Mouse (Mus musculus) MEL (cell line): ENCODE measurements around the gene P2rx3. TPM values are rescaled to one million over a fixed set of nuclear protein-coding genes. Genes with fewer than 3 reads are reported as not detected.

Experiments
- DNase-seq: peaks from one replicate; pipeline ENCODE4 v3.0.0; 2011; ENCODE audit warnings: low read depth, low spot score
- H3K27ac ChIP-seq: 2 replicates; pipeline ENCODE4 v1.5.1; 2012; ENCODE audit warnings: low read depth, mild to moderate bottlenecking, control low read depth, low read length, moderate library complexity; ENCODE audit not compliant: control insufficient read depth
- H3K27me3 ChIP-seq, 2 experiments: fragments of 150-350 bp in 1 of 2; sonication (generic) in 1 of 2; 2 replicates each; pipeline ENCODE4 v1.6.1; 2012; ENCODE audit warnings: low read length in 2 of 2, mild to moderate bottlenecking in 2 of 2, improper control_type of control experiment in 1 of 2, moderate library complexity in 1 of 2; ENCODE audit not compliant: insufficient read depth in 2 of 2, control insufficient read depth in 1 of 2
- H3K36me3 ChIP-seq, 2 experiments: 2 replicates each; pipeline ENCODE4 v1.6.1; 2012 to 2014; ENCODE audit warnings: low read length in 2 of 2, improper control_type of control experiment in 1 of 2, inconsistent platforms in 1 of 2, mild to moderate bottlenecking in 1 of 2; ENCODE audit not compliant: insufficient read depth in 2 of 2, control insufficient read depth in 1 of 2
- H3K4me1 ChIP-seq, 2 experiments: fragments of 150-350 bp in 1 of 2; sonication (generic) in 1 of 2; 2 replicates each; pipeline ENCODE4 v1.6.1; 2012; ENCODE audit warnings: low read length in 2 of 2, improper control_type of control experiment in 1 of 2, mild to moderate bottlenecking in 1 of 2; ENCODE audit not compliant: insufficient read depth in 2 of 2, control insufficient read depth in 1 of 2
- H3K4me3 ChIP-seq, 2 experiments: fragments of 150-350 bp in 1 of 2; sonication (generic) in 1 of 2; 2 replicates each; pipeline ENCODE4 v1.5.1; 2012; ENCODE audit warnings: low read depth in 2 of 2, low read length in 2 of 2, mild to moderate bottlenecking in 2 of 2, moderate library complexity in 2 of 2, control low read depth in 1 of 2, improper control_type of control experiment in 1 of 2; ENCODE audit not compliant: control insufficient read depth in 1 of 2, insufficient read depth in 1 of 2
- H3K79me2 ChIP-seq: 2 replicates; pipeline ENCODE4 v1.6.1; 2012; ENCODE audit warnings: mild to moderate bottlenecking, low read length, moderate library complexity; ENCODE audit not compliant: control insufficient read depth, poor library complexity, insufficient read depth
- H3K9ac ChIP-seq: 2 replicates; pipeline ENCODE4 v1.6.1; 2012; ENCODE audit warnings: low read depth, mild to moderate bottlenecking, control low read depth, low read length, moderate library complexity; ENCODE audit not compliant: control insufficient read depth, poor library complexity, severe bottlenecking
- H3K9me3 ChIP-seq: fragments of 150-350 bp; sonication (generic); replicated peaks from 2 replicates; pipeline ENCODE4 v1.6.1; 2012; ENCODE audit warnings: mild to moderate bottlenecking, low read length, improper control_type of control experiment, moderate library complexity; ENCODE audit not compliant: insufficient read depth
- CTCF ChIP-seq, 3 experiments: IDR thresholded peaks in 2 of 3; conservative IDR thresholded peaks in 1 of 3; 2 replicates each; pipeline ENCODE4 v1.5.1; 2011 to 2012; ENCODE audit warnings: low read length in 3 of 3, low read depth in 2 of 3, mild to moderate bottlenecking in 2 of 3, improper control_type of control experiment in 1 of 3, inconsistent platforms in 1 of 3, mixed read lengths in 1 of 3, moderate library complexity in 1 of 3; ENCODE audit not compliant: control insufficient read depth in 1 of 3, insufficient read depth in 1 of 3, poor library complexity in 1 of 3, severe bottlenecking in 1 of 3
- KAT2A ChIP-seq: conservative IDR thresholded peaks from 2 replicates; pipeline ENCODE4 v1.6.1; 2012; ENCODE audit warnings: low read depth, low read length, improper control_type of control experiment, inconsistent platforms
- NELFE ChIP-seq: IDR thresholded peaks from 2 replicates; pipeline ENCODE4 v1.6.1; 2011; ENCODE audit warnings: low read depth, low read length, improper control_type of control experiment
- POLR2A ChIP-seq, 2 experiments: IDR thresholded peaks; 2 replicates each; pipeline ENCODE4 v1.6.1; 2011 to 2012; ENCODE audit warnings: low read length in 2 of 2, mild to moderate bottlenecking in 2 of 2, control low read depth in 1 of 2, improper control_type of control experiment in 1 of 2, low read depth in 1 of 2, moderate library complexity in 1 of 2; ENCODE audit not compliant: control insufficient read depth in 1 of 2, insufficient read depth in 1 of 2, poor library complexity in 1 of 2
- RAD21 ChIP-seq: IDR thresholded peaks from 2 replicates; pipeline ENCODE4 v1.6.1; 2011; ENCODE audit warnings: mild to moderate bottlenecking, low read depth, low read length, improper control_type of control experiment
- SMC3 ChIP-seq: IDR thresholded peaks from 2 replicates; pipeline ENCODE4 v1.6.1; 2011; ENCODE audit warnings: low read depth, low read length, improper control_type of control experiment
- TAL1 ChIP-seq: IDR thresholded peaks from 2 replicates; pipeline ENCODE4 v1.6.1; 2012; ENCODE audit warnings: mild to moderate bottlenecking, inconsistent platforms, low read length, moderate library complexity, mixed read lengths
- TBP ChIP-seq: IDR thresholded peaks from 2 replicates; pipeline ENCODE4 v1.8.0; 2011; ENCODE audit warnings: low read depth, low read length, improper control_type of control experiment
- TCF12 ChIP-seq: IDR thresholded peaks from 2 replicates; pipeline ENCODE4 v1.6.1; 2014; ENCODE audit warnings: low read depth, mild to moderate bottlenecking, inconsistent platforms, low read length, improper control_type of control experiment, moderate library complexity
- UBTF ChIP-seq: IDR thresholded peaks from 2 replicates; pipeline ENCODE4 v1.6.1; 2012; ENCODE audit warnings: low read depth, mild to moderate bottlenecking, inconsistent platforms, low read length, improper control_type of control experiment, moderate library complexity, borderline replicate concordance; ENCODE audit not compliant: insufficient read depth
- ZC3H11A ChIP-seq: IDR thresholded peaks from 2 replicates; pipeline ENCODE4 v1.6.1; 2012; ENCODE audit warnings: low read depth, mild to moderate bottlenecking, inconsistent platforms, low read length, improper control_type of control experiment
- polyA plus RNA-seq, 2 experiments: library from polyadenylated mRNA; stranded (reverse) in 1 of 2; unstranded in 1 of 2; fragments of >175 nt in 1 of 2; fragments of >200 nt in 1 of 2; gene quantifications; 2 replicates each; pipeline versions ENCODE4 v1.2.1 to v1.2.4; 2012; ENCODE audit warnings: low replicate concordance in 2 of 2, low read depth in 1 of 2; ENCODE audit not compliant: insufficient read length in 2 of 2, insufficient read depth in 1 of 2, missing spikeins in 1 of 2
- total RNA-seq: library from RNA; depleted of rRNA; stranded (reverse); fragments of 300-350 nt; gene quantifications from 2 replicates; pipeline ENCODE4 v1.2.3, GENCODE M21; 2012

The P2rx3 gene
- total and polyA plus RNA-seq, 3 experiments, result 0.36 TPM; not detected in 2

GRCm38 (mm10) chr2:85027281-85027680, 10.0 kb downstream of the P2rx3 start:
- no peaks in the 10 kb centered on the region for H3K9me3 ChIP-seq
- H3K27me3 ChIP-seq, result 0 out of 4 replicates have a peak, but pooled peaks cover 0 to 1% of the 10 kb centered on the region in 2 experiments
- no peaks in the 10 kb centered on the region for H3K79me2 ChIP-seq
- peaks cover 3 to 15% of the 10 kb centered on the region in 2 experiments for H3K4me1 ChIP-seq
- H3K9ac ChIP-seq, result peak overlapping the region; percentile 17; the same call in 1 of the 2 replicates
- TF ChIP-seq TAL1, result no peak
- no peak for TF ChIP-seq NELFE
- 0 out of 2 replicates have a peak, but pooled peaks have one; percentile 30 for TF ChIP-seq TBP
- no peak for TF ChIP-seq POLR2A (IDR thresholded peaks at IDR 0.05; ENCODE audit: control insufficient read depth in 1 of 2, insufficient read depth in 1 of 2, low read depth in 1 of 2, low read length in 2 of 2, poor library complexity in 1 of 2)
- DNase-seq, result peak; percentile 79
- no peak overlapping the region for H3K4me3 ChIP-seq
- H3K27ac ChIP-seq, result peak overlapping the region; percentile 47
- peaks cover 0 to 8% of the 10 kb centered on the region in 2 experiments; a peak in 2 of 4 replicates for H3K36me3 ChIP-seq

GRCm38 (mm10) chr2:85026178-85026577, 11.1 kb downstream of the P2rx3 start:
- Histone ChIP-seq H3K9ac (no peak overlapping the region), H3K4me3 (no peak overlapping the region), H3K36me3 (peaks cover 0 to 8% of the 10 kb centered on the region in 2 experiments; a peak in 2 of 4 replicates), H3K9me3 (no peaks in the 10 kb centered on the region), H3K79me2 (no peaks in the 10 kb centered on the region), H3K27ac (no peak overlapping the region), H3K4me1 (peaks cover 3 to 15% of the 10 kb centered on the region in 2 experiments), H3K27me3 (no peaks in the 10 kb centered on the region)
- TF ChIP-seq RAD21 (peak; percentile 11), ZC3H11A (no peak)
- no peak for DNase-seq

DNA sequence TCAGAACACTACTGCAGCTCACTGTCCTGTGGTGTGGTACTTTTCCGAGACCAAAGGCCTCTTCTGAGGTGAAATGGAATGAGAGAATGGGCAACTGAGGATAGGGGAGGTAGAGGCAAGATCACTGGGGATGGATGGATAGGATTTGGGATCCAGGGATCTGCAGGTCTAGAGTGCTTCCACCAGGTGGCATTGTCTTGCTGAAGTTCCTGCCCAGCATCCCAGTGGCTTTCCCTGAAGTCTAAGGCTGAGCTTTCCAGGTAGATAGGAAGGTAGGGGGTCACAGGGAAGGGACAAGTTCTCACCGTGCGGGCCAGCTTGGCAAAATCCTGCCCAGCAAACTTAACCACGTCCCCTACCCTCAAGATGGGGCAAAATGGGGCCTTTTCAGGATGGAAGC, 15.2 kb downstream of the P2rx3 start:
- peaks cover 1 to 6% of the 10 kb centered on the region in 2 experiments for H3K4me1 ChIP-seq
- no peak for DNase-seq
- H3K27me3 ChIP-seq, result no peaks in the 10 kb centered on the region
- H3K4me3 ChIP-seq, result no peak overlapping the region
- peaks cover 0 to 2% of the 10 kb centered on the region in 2 experiments; a peak in 2 of 4 replicates for H3K36me3 ChIP-seq
- H3K79me2 ChIP-seq, result no peaks in the 10 kb centered on the region
- no peaks in the 10 kb centered on the region for H3K9me3 ChIP-seq
- no peak overlapping the region for H3K27ac ChIP-seq
- TF ChIP-seq UBTF (no peak), SMC3 (peak; percentile 46), KAT2A (no peak), CTCF (IDR thresholded peaks at IDR 0.05 in 2 of 3, conservative IDR thresholded peaks at IDR 0.05 in 1 of 3; ENCODE audit: control insufficient read depth in 1 of 3, insufficient read depth in 1 of 3, low read depth in 2 of 3, low read length in 3 of 3, poor library complexity in 1 of 3, severe bottlenecking in 1 of 3) (peak; percentile 46 to 51 (median 48)), RAD21 (peak; percentile 30), TCF12 (no peak)
- no peak overlapping the region for H3K9ac ChIP-seq
